Mouse (Mus musculus) lung, embryonic 16.5 days (tissue): Measurements from ENCODE around the gene Cpeb1. TPM values are rescaled to one million over a fixed set of nuclear protein-coding genes. Genes with fewer than 3 reads are reported as not detected.

Experiments used
- ATAC-seq: fragments of 200-750 bp; cut with Nextera tagmentation; 2 replicates; pipeline ENCODE4 v1.8.0; 2017; ENCODE audit warnings: low read depth, mild to moderate bottlenecking, moderate library complexity
- H3K27ac ChIP-seq: fragments of 300-500 bp; sonication (generic); 2 replicates; pipeline ENCODE4 v1.5.1; 2014; ENCODE audit warnings: mild to moderate bottlenecking, control low read depth, low read length
- H3K27me3 ChIP-seq: fragments of 300-500 bp; sonication (generic); 2 replicates; pipeline ENCODE4 v1.6.1; 2014; ENCODE audit warnings: low read depth, low read length, mixed read lengths; ENCODE audit not compliant: control insufficient read depth, insufficient read depth
- H3K36me3 ChIP-seq: fragments of 300-500 bp; sonication (generic); 2 replicates; pipeline ENCODE4 v1.6.1; 2014; ENCODE audit warnings: low read length; ENCODE audit not compliant: control insufficient read depth, insufficient read depth
- H3K4me1 ChIP-seq: fragments of 300-500 bp; sonication (generic); replicated peaks from 2 replicates; pipeline ENCODE4 v1.6.1; 2014; ENCODE audit warnings: low read length, mixed read lengths; ENCODE audit not compliant: control insufficient read depth, insufficient read depth
- H3K4me2 ChIP-seq: fragments of 300-500 bp; sonication (generic); 2 replicates; pipeline ENCODE4 v1.6.1; 2014; ENCODE audit warnings: low read depth, low read length, control low read depth
- H3K4me3 ChIP-seq: fragments of 300-500 bp; sonication (generic); 2 replicates; pipeline ENCODE4 v1.5.1; 2014; ENCODE audit warnings: mild to moderate bottlenecking, low read length, control low read depth
- H3K9ac ChIP-seq: fragments of 300-500 bp; sonication (generic); 2 replicates; pipeline ENCODE4 v1.6.1; 2014; ENCODE audit warnings: low read length, control low read depth
- H3K9me3 ChIP-seq: fragments of 300-500 bp; sonication (generic); 2 replicates; pipeline ENCODE4 v1.6.1; 2016; ENCODE audit warnings: low read length; ENCODE audit not compliant: control insufficient read depth
- WGBS: fragments of 180-500 bp; shearing (Covaris S2); extraction: QIAGEN DNeasy Blood & Tissue Kit; methylation state at CpG from one replicate; pipeline ENCODE4 v1.1.7; 2014; 5-methylcytosine and 5-hydroxymethylcytosine counted together
- polyA plus RNA-seq: library from polyadenylated mRNA; unstranded; fragments of >200 nt; fragmentation: Nextera tagmentation; extraction: Ambion mirVana; gene quantifications from 2 replicates; pipeline ENCODE4 v1.2.1, GENCODE M21; 2015

Gene Cpeb1
- polyA plus RNA-seq, 1 experiment from 2014 or later: 0.98 TPM

GRCm38 (mm10) chr7:81351826-81352225 lies 103.4 kb downstream of the Cpeb1 start:
- WGBS: 77% methylated on average over 4 of the region's 4 CpGs
- Histone ChIP-seq H3K36me3 (no peaks in the 10 kb centered on the region), H3K4me1 (no peaks in the 10 kb centered on the region), H3K27ac (no peak overlapping the region), H3K4me2 (no peak overlapping the region), H3K9ac (no peak overlapping the region), H3K4me3 (no peak overlapping the region), H3K27me3 (no peaks in the 10 kb centered on the region), H3K9me3 (no peaks in the 10 kb centered on the region)
- ATAC-seq: no peak

- WGBS: 66% methylated on average over 7 of the region's 7 CpGs
- peaks cover 7% of the 10 kb centered on the region for H3K4me1 ChIP-seq
- no peaks in the 10 kb centered on the region for H3K27me3 ChIP-seq
- no peak overlapping the region for H3K27ac ChIP-seq
- H3K4me3 ChIP-seq: no peak overlapping the region
- no peaks in the 10 kb centered on the region for H3K9me3 ChIP-seq
- no peak for ATAC-seq
- H3K9ac ChIP-seq: no peak overlapping the region
- H3K4me2 ChIP-seq: no peak overlapping the region
- H3K36me3 ChIP-seq: no peaks in the 10 kb centered on the region
Measured at GRCm38 (mm10) chr7:81348206-81348605, 107.1 kb downstream of the Cpeb1 start.

GRCm38 (mm10) chr7:81345447-81346170 lies 109.7 kb downstream of the Cpeb1 start:
- Histone ChIP-seq H3K4me1 (peaks cover 15% of the 10 kb centered on the region), H3K36me3 (peaks cover 15% of the 10 kb centered on the region), H3K4me2 (peak overlapping the region; percentile 72), H3K9ac (peak overlapping the region; percentile 72), H3K9me3 (no peaks in the 10 kb centered on the region), H3K4me3 (peak overlapping the region; percentile 97), H3K27ac (peak overlapping the region; percentile 50), H3K27me3 (no peaks in the 10 kb centered on the region)
- no peak; the same call in 1 of the 2 replicates for ATAC-seq
- WGBS: 59% methylated on average over 15 of the region's 15 CpGs

GRCm38 (mm10) chr7:81344544-81345446 lies 110.5 kb downstream of the Cpeb1 start, which contains the start of gene Rps17:
Gene Rps17 (minus strand): TSS chr7:81345254.
- peak within 1 kb of the TSS; percentile 97 for H3K4me3 ChIP-seq
- peak within 1 kb of the TSS; percentile 93 for H3K9ac ChIP-seq
- no peaks in the 10 kb centered on the region for H3K27me3 ChIP-seq
- WGBS: under 1% methylated on average over 85 of the region's 85 CpGs
- no peaks in the 10 kb centered on the region for H3K9me3 ChIP-seq
- ATAC-seq: peak; percentile 92
- peak within 1 kb of the TSS; percentile 72 for H3K4me2 ChIP-seq
- H3K36me3 ChIP-seq: peaks cover 23% of the 10 kb centered on the region
- peak within 1 kb of the TSS; percentile 72 for H3K27ac ChIP-seq
- H3K4me1 ChIP-seq: peaks cover 15% of the 10 kb centered on the region

- Histone ChIP-seq H3K4me1 (peaks cover 15% of the 10 kb centered on the region), H3K4me3 (peak overlapping the region; percentile 97), H3K9ac (peak overlapping the region; percentile 93), H3K27me3 (no peaks in the 10 kb centered on the region), H3K4me2 (peak overlapping the region; percentile 72), H3K36me3 (peaks cover 29% of the 10 kb centered on the region), H3K9me3 (no peaks in the 10 kb centered on the region), H3K27ac (no peak overlapping the region)
- 4% methylated on average over 10 of the region's 10 CpGs for WGBS
- no peak for ATAC-seq
Measured at GRCm38 (mm10) chr7:81343831-81344230, 111.4 kb downstream of the Cpeb1 start.

- no peak for ATAC-seq
- H3K9ac ChIP-seq: peak overlapping the region; percentile 93
- H3K4me2 ChIP-seq: peak overlapping the region; percentile 72
- peak overlapping the region; percentile 97 for H3K4me3 ChIP-seq
- no peaks in the 10 kb centered on the region for H3K9me3 ChIP-seq
- no peaks in the 10 kb centered on the region for H3K27me3 ChIP-seq
- H3K27ac ChIP-seq: no peak overlapping the region
- H3K36me3 ChIP-seq: peaks cover 30% of the 10 kb centered on the region
- 19% methylated on average over 8 of the region's 8 CpGs for WGBS
- peaks cover 15% of the 10 kb centered on the region for H3K4me1 ChIP-seq
Measured at GRCm38 (mm10) chr7:81343316-81343715, 111.9 kb downstream of the Cpeb1 start.

DNA sequence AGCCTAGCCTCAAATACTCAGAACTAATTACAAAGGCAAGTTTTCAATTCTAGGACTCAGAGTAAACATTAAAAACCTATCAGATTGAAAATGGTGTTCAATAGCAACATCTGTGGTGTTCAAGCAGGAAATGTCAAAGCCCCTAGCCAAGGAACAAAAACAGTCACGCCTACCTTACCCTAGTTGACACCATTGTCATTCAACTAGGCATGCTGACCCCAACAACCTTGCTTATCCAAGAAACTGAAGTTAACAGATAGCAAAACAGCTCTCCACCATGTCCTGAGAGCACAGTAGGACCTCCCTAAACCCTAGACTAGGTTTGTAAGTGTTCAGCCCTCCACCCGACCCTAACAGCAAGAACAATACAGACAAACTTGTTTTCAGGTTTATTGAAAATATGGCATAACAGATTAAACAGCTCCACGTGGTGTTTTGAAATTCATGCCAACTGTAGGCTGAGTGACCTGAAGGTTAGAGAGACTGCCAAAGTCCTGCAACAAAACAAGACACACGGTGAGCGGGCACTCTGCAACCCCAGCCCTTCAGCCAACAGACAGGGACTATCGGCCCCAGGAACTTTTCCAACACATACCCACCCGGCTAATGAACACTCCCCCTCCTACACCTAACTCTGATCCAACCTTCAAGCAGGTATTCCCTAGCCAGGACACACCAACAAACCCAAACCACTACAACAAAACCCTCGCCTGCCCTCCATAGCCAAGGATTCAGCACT lies 112.7 kb downstream of the Cpeb1 start:
- peaks cover 34% of the 10 kb centered on the region for H3K36me3 ChIP-seq
- peak overlapping the region; percentile 97 for H3K4me3 ChIP-seq
- ATAC-seq: no peak

GRCm38 (mm10) chr7:81341563-81341962 lies 113.7 kb downstream of the Cpeb1 start:
- H3K27ac ChIP-seq: no peak overlapping the region
- H3K4me1 ChIP-seq: peaks cover 15% of the 10 kb centered on the region
- H3K27me3 ChIP-seq: no peaks in the 10 kb centered on the region
- H3K36me3 ChIP-seq: peaks cover 36% of the 10 kb centered on the region
- 46% methylated on average over 3 of the region's 3 CpGs for WGBS
- no peak for ATAC-seq
- no peak overlapping the region for H3K4me2 ChIP-seq
- no peak overlapping the region for H3K9ac ChIP-seq
- H3K4me3 ChIP-seq: no peak overlapping the region
- H3K9me3 ChIP-seq: no peaks in the 10 kb centered on the region

More for the DNA sequence above, 112.7 kb downstream of the Cpeb1 start:
- Histone ChIP-seq H3K4me2 (peak overlapping the region; percentile 72), H3K9ac (peak overlapping the region; percentile 93), H3K27me3 (no peaks in the 10 kb centered on the region), H3K9me3 (no peaks in the 10 kb centered on the region), H3K27ac (no peak overlapping the region), H3K4me1 (peaks cover 15% of the 10 kb centered on the region)
- WGBS: 48% methylated on average over 8 of the region's 8 CpGs
